Mouse (Mus musculus) cerebellum, postnatal 36 days (tissue): Measurements from ENCODE around the gene Lsm6.
"Not testable (repeated sequence)": the region's sequence is repeated elsewhere in the genome, so short reads cannot be mapped to it uniquely, and the experiment has no call there.

Source experiments
- DNase-seq, 2 experiments: peaks; one replicate each; pipeline ENCODE4 v3.0.0; 2021 to 2022; ENCODE audit warnings: mixed read lengths in 2 of 2

The Lsm6 gene

GRCm38 (mm10) chr8:78820673-78821310 is at the start of gene Lsm6:
TSS of gene Lsm6 (minus strand) at chr8:78821140.
- DNase-seq = peak; percentile 99 to 100

GRCm38 (mm10) chr8:78867036-78867435 is 46.1 kb upstream of the Lsm6 start:
- DNase-seq = no peak

GRCm38 (mm10) chr8:78863001-78863400 is 42.1 kb upstream of the Lsm6 start:
- DNase-seq = no peak

GRCm38 (mm10) chr8:78862046-78862445 is 41.1 kb upstream of the Lsm6 start:
- no peak for DNase-seq

- no peak for DNase-seq
Measured at GRCm38 (mm10) chr8:78860789-78861188, 39.8 kb upstream of the Lsm6 start.

- no peak for DNase-seq
Measured at GRCm38 (mm10) chr8:78857421-78857820, 36.5 kb upstream of the Lsm6 start.

- no peak for DNase-seq
Measured at GRCm38 (mm10) chr8:78852279-78852678, 31.3 kb upstream of the Lsm6 start.

GRCm38 (mm10) chr8:78847240-78847639 is 26.3 kb upstream of the Lsm6 start:
- DNase-seq = no peak

GRCm38 (mm10) chr8:78844559-78844958 is 23.6 kb upstream of the Lsm6 start:
- no peak for DNase-seq

GRCm38 (mm10) chr8:78838656-78839413 is 17.9 kb upstream of the Lsm6 start:
- no peak for DNase-seq

- DNase-seq = no peak
Measured at GRCm38 (mm10) chr8:78836091-78836490, 15.2 kb upstream of the Lsm6 start.

GRCm38 (mm10) chr8:78828414-78828813 is 7.5 kb upstream of the Lsm6 start:
- DNase-seq = peak; percentile 32 to 44

- DNase-seq = no peak
Measured at GRCm38 (mm10) chr8:78824515-78824914, 3.6 kb upstream of the Lsm6 start.

GRCm38 (mm10) chr8:78819973-78820372 is 967 bp downstream of the Lsm6 start:
- not testable (repeated sequence) for DNase-seq

GRCm38 (mm10) chr8:78814743-78815142 is 6.2 kb downstream of the Lsm6 start:
- DNase-seq = no peak

GRCm38 (mm10) chr8:78813021-78813420 is 7.9 kb downstream of the Lsm6 start:
- no peak for DNase-seq

- no peak for DNase-seq
Measured at GRCm38 (mm10) chr8:78812446-78812845, 8.5 kb downstream of the Lsm6 start.

GRCm38 (mm10) chr8:78811748-78812147 is 9.2 kb downstream of the Lsm6 start:
- no peak for DNase-seq

GRCm38 (mm10) chr8:78810207-78810675 is 10.7 kb downstream of the Lsm6 start:
- peak; percentile 45 to 49 for DNase-seq

- DNase-seq = no peak
Measured at GRCm38 (mm10) chr8:78809454-78810206, 11.3 kb downstream of the Lsm6 start.

- DNase-seq = no peak
Measured at GRCm38 (mm10) chr8:78808888-78809287, 12.1 kb downstream of the Lsm6 start.

GRCm38 (mm10) chr8:78808439-78808838 is 12.5 kb downstream of the Lsm6 start:
- DNase-seq = no peak

GRCm38 (mm10) chr8:78807283-78807682 is 13.7 kb downstream of the Lsm6 start:
- no peak for DNase-seq

- DNase-seq = no peak
Measured at GRCm38 (mm10) chr8:78806006-78806405, 14.9 kb downstream of the Lsm6 start.
